Mouse (Mus musculus) kidney, embryonic 14.5 days (tissue): ENCODE measurements around the gene Hoxc13. TPM values are rescaled to one million over a fixed set of nuclear protein-coding genes. Genes with fewer than 3 reads are reported as not detected.

Experiments used
- ATAC-seq: fragments of 200-750 bp; cut with Nextera tagmentation; 2 replicates; pipeline ENCODE4 v1.8.0; 2017; ENCODE audit warnings: moderate number of reproducible peaks, mild to moderate bottlenecking, moderate TSS enrichment, moderate library complexity; ENCODE audit not compliant: low FRiP score, low TSS enrichment
- H3K27ac ChIP-seq: fragments of 300-500 bp; sonication (generic); 2 replicates; pipeline ENCODE4 v1.5.1; 2014; ENCODE audit warnings: low read depth, mild to moderate bottlenecking, low read length, moderate library complexity, mixed read lengths
- H3K27me3 ChIP-seq: fragments of 300-500 bp; sonication (generic); 2 replicates; pipeline ENCODE4 v1.6.1; 2014; ENCODE audit warnings: mild to moderate bottlenecking, low read length; ENCODE audit not compliant: control insufficient read depth, insufficient read depth
- H3K36me3 ChIP-seq: fragments of 300-500 bp; sonication (generic); 2 replicates; pipeline ENCODE4 v1.6.1; 2014; ENCODE audit warnings: low read length, mixed read lengths; ENCODE audit not compliant: control insufficient read depth, insufficient read depth
- H3K4me1 ChIP-seq: fragments of 300-500 bp; sonication (generic); 2 replicates; pipeline ENCODE4 v1.6.1; 2014; ENCODE audit warnings: low read length, mixed read lengths; ENCODE audit not compliant: control insufficient read depth, insufficient read depth
- H3K4me2 ChIP-seq: fragments of 300-500 bp; sonication (generic); replicated peaks from 2 replicates; pipeline ENCODE4 v1.6.1; 2014; ENCODE audit warnings: low read depth, mild to moderate bottlenecking, low read length
- H3K4me3 ChIP-seq: fragments of 300-500 bp; sonication (generic); 2 replicates; pipeline ENCODE4 v1.5.1; 2014; ENCODE audit warnings: mild to moderate bottlenecking, low read length
- H3K9ac ChIP-seq: fragments of 300-500 bp; sonication (generic); 2 replicates; pipeline ENCODE4 v1.6.1; 2014; ENCODE audit warnings: low read depth, mild to moderate bottlenecking, low read length, moderate library complexity
- H3K9me3 ChIP-seq: fragments of 300-500 bp; sonication (generic); 2 replicates; pipeline ENCODE4 v1.6.1; 2016; ENCODE audit warnings: low read length; ENCODE audit not compliant: control insufficient read depth
- WGBS: fragments of 180-500 bp; shearing (Covaris S2); extraction: QIAGEN DNeasy Blood & Tissue Kit; methylation state at CpG from one replicate; pipeline ENCODE4 v1.1.7; 2014; 5-methylcytosine and 5-hydroxymethylcytosine counted together
- polyA plus RNA-seq: library from polyadenylated mRNA; unstranded; fragments of >200 nt; fragmentation: Nextera tagmentation; extraction: Ambion mirVana; gene quantifications from 2 replicates; pipeline ENCODE4 v1.2.1, GENCODE M21; 2014

Gene Hoxc13
- not detected in 2 replicates for polyA plus RNA-seq

DNA sequence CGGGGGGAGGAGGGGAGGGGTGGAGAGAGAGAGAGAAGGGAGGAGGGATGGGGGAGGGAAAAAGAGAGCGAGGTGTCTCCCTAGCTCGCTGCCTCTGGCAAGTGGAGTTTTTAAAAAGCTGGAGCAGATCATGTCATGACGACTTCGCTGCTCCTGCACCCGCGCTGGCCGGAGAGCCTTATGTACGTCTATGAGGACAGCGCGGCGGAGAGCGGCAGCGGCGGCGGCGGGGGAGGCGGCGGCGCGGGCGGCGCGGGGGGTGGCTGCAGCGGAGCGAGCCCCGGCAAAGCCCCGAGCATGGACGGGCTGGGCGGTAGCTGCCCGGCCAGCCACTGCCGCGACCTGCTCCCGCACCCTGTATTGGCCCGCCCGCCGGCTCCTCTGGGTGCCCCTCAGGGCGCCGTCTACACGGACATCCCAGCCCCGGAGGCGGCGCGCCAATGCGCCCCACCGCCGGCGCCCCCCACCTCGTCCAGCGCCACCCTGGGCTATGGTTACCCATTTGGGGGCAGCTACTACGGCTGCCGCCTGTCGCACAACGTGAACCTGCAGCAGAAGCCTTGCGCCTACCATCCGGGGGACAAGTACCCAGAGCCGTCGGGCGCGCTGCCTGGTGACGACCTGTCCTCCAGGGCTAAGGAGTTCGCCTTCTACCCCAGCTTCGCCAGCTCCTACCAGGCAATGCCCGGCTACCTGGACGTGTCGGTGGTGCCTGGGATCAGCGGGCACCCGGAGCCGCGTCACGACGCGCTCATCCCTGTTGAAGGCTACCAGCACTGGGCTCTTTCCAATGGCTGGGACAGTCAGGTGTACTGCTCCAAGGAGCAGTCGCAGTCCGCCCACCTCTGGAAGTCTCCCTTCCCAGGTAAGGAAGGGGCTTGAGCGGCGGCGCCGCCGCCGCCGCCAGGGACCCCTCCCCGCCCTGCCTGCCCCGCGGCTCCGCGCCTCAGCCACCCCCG is at the start of gene Hoxc13:
TSS of gene Hoxc13 (plus strand) at position 51 of the 959 bp plus-strand sequence.
- Histone ChIP-seq H3K36me3 (no peaks in the 10 kb centered on the region), H3K9ac (no peak within 1 kb of the TSS), H3K4me1 (no peaks in the 10 kb centered on the region), H3K9me3 (no peaks in the 10 kb centered on the region), H3K27me3 (peaks cover 97% of the 10 kb centered on the region), H3K27ac (no peak within 1 kb of the TSS), H3K4me3 (peak within 1 kb of the TSS; percentile 24), H3K4me2 (peak within 1 kb of the TSS; percentile 39)
- peak; percentile 62 for ATAC-seq
- WGBS, result 1% methylated on average over 76 of the region's 88 CpGs

GRCm38 (mm10) chr15:102885803-102886202 is 35.1 kb upstream of the Hoxc13 start:
- Histone ChIP-seq H3K9me3 (no peaks in the 10 kb centered on the region), H3K9ac (no peak overlapping the region), H3K4me1 (no peaks in the 10 kb centered on the region), H3K27me3 (no peaks in the 10 kb centered on the region), H3K4me2 (no peak overlapping the region), H3K4me3 (no peak overlapping the region), H3K27ac (no peak overlapping the region), H3K36me3 (no peaks in the 10 kb centered on the region)
- 42% methylated on average over 1 of the region's 1 CpGs for WGBS
- ATAC-seq, result no peak

GRCm38 (mm10) chr15:102895115-102895514 is 25.8 kb upstream of the Hoxc13 start:
- H3K4me1 ChIP-seq, result no peaks in the 10 kb centered on the region
- no peak overlapping the region for H3K4me3 ChIP-seq
- 66% methylated on average over 6 of the region's 6 CpGs for WGBS
- no peak overlapping the region for H3K9ac ChIP-seq
- H3K4me2 ChIP-seq, result no peak overlapping the region
- no peak for ATAC-seq
- H3K27me3 ChIP-seq, result peaks cover 8% of the 10 kb centered on the region; the same call in 1 of the 2 replicates
- no peaks in the 10 kb centered on the region for H3K9me3 ChIP-seq
- no peaks in the 10 kb centered on the region for H3K36me3 ChIP-seq
- H3K27ac ChIP-seq, result no peak overlapping the region

- H3K27me3 ChIP-seq, result peaks cover 74% of the 10 kb centered on the region
- H3K9ac ChIP-seq, result no peak overlapping the region
- H3K4me1 ChIP-seq, result no peaks in the 10 kb centered on the region
- no peak overlapping the region for H3K4me3 ChIP-seq
- H3K9me3 ChIP-seq, result no peaks in the 10 kb centered on the region
- H3K36me3 ChIP-seq, result no peaks in the 10 kb centered on the region
- no peak for ATAC-seq
- no peak overlapping the region for H3K4me2 ChIP-seq
- no peak overlapping the region for H3K27ac ChIP-seq
- 39% methylated on average over 1 of the region's 1 CpGs for WGBS
Observed at GRCm38 (mm10) chr15:102904946-102905345, 16.0 kb upstream of the Hoxc13 start.

GRCm38 (mm10) chr15:102909536-102909935 is 11.4 kb upstream of the Hoxc13 start:
- H3K4me1 ChIP-seq, result no peaks in the 10 kb centered on the region
- no peak overlapping the region for H3K27ac ChIP-seq
- H3K4me2 ChIP-seq, result no peak overlapping the region
- H3K9ac ChIP-seq, result no peak overlapping the region
- ATAC-seq, result no peak
- peaks cover 89% of the 10 kb centered on the region for H3K27me3 ChIP-seq
- H3K36me3 ChIP-seq, result no peaks in the 10 kb centered on the region
- H3K9me3 ChIP-seq, result no peaks in the 10 kb centered on the region
- 0% methylated on average over 4 of the region's 4 CpGs for WGBS
- H3K4me3 ChIP-seq, result no peak overlapping the region

DNA sequence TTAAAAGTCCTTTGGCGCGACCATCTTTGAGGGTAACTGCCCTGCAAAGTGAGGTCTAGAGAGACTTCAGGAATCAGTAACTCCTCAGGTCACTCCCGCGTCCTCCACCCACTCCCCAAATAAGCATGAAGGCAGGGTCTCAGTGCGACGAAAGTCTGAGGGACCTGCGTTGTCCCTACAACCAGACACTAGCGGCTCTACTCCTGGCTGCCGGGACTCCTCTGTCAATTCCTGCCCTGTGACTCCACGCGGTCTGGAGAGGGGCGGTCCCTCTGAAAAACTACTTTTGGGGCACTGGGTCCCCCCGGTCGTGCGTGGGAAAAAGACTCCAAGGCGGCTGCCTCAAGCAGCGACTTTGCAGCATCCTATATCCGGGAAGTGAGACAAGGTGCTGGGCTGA is 10.9 kb upstream of the Hoxc13 start:
- no peak; the same call in 1 of the 2 replicates for ATAC-seq
- Histone ChIP-seq H3K27me3 (peaks cover 91% of the 10 kb centered on the region), H3K4me3 (0 out of 2 replicates have a peak overlapping the region, but pooled peaks have one; percentile 7), H3K27ac (no peak overlapping the region), H3K4me1 (no peaks in the 10 kb centered on the region), H3K9me3 (no peaks in the 10 kb centered on the region), H3K9ac (no peak overlapping the region), H3K36me3 (no peaks in the 10 kb centered on the region), H3K4me2 (no peak overlapping the region)
- under 1% methylated on average over 18 of the region's 18 CpGs for WGBS

GRCm38 (mm10) chr15:102910496-102911095 is 10.3 kb upstream of the Hoxc13 start:
- Histone ChIP-seq H3K36me3 (no peaks in the 10 kb centered on the region), H3K4me1 (no peaks in the 10 kb centered on the region), H3K9me3 (no peaks in the 10 kb centered on the region), H3K4me3 (0 out of 2 replicates have a peak overlapping the region, but pooled peaks have one; percentile 7), H3K27me3 (peaks cover 89% of the 10 kb centered on the region), H3K27ac (no peak overlapping the region), H3K9ac (no peak overlapping the region), H3K4me2 (no peak overlapping the region)
- no peak for ATAC-seq
- WGBS, result under 1% methylated on average over 22 of the region's 22 CpGs

GRCm38 (mm10) chr15:102913038-102913585 is 7.8 kb upstream of the Hoxc13 start:
- H3K4me1 ChIP-seq, result no peaks in the 10 kb centered on the region
- 2% methylated on average over 19 of the region's 19 CpGs for WGBS
- H3K4me2 ChIP-seq, result no peak overlapping the region
- no peak for ATAC-seq
- H3K27me3 ChIP-seq, result peaks cover 90% of the 10 kb centered on the region
- no peaks in the 10 kb centered on the region for H3K9me3 ChIP-seq
- H3K4me3 ChIP-seq, result no peak overlapping the region
- no peak overlapping the region for H3K9ac ChIP-seq
- no peak overlapping the region for H3K27ac ChIP-seq
- H3K36me3 ChIP-seq, result no peaks in the 10 kb centered on the region
